Mouse (Mus musculus) kidney, embryonic 14.5 days (tissue): ENCODE data around the gene Mkrn2. TPM values are rescaled to one million over a fixed set of nuclear protein-coding genes. Genes with fewer than 3 reads are reported as not detected.

ENCODE experiments used
- ATAC-seq: fragments of 200-750 bp; cut with Nextera tagmentation; 2 replicates; pipeline ENCODE4 v1.8.0; 2017; ENCODE audit warnings: moderate number of reproducible peaks, mild to moderate bottlenecking, moderate TSS enrichment, moderate library complexity; ENCODE audit not compliant: low FRiP score, low TSS enrichment
- H3K27ac ChIP-seq: fragments of 300-500 bp; sonication (generic); 2 replicates; pipeline ENCODE4 v1.5.1; 2014; ENCODE audit warnings: low read depth, mild to moderate bottlenecking, low read length, moderate library complexity, mixed read lengths
- H3K27me3 ChIP-seq: fragments of 300-500 bp; sonication (generic); 2 replicates; pipeline ENCODE4 v1.6.1; 2014; ENCODE audit warnings: mild to moderate bottlenecking, low read length; ENCODE audit not compliant: control insufficient read depth, insufficient read depth
- H3K36me3 ChIP-seq: fragments of 300-500 bp; sonication (generic); 2 replicates; pipeline ENCODE4 v1.6.1; 2014; ENCODE audit warnings: low read length, mixed read lengths; ENCODE audit not compliant: control insufficient read depth, insufficient read depth
- H3K4me1 ChIP-seq: fragments of 300-500 bp; sonication (generic); 2 replicates; pipeline ENCODE4 v1.6.1; 2014; ENCODE audit warnings: low read length, mixed read lengths; ENCODE audit not compliant: control insufficient read depth, insufficient read depth
- H3K4me2 ChIP-seq: fragments of 300-500 bp; sonication (generic); replicated peaks from 2 replicates; pipeline ENCODE4 v1.6.1; 2014; ENCODE audit warnings: low read depth, mild to moderate bottlenecking, low read length
- H3K4me3 ChIP-seq: fragments of 300-500 bp; sonication (generic); 2 replicates; pipeline ENCODE4 v1.5.1; 2014; ENCODE audit warnings: mild to moderate bottlenecking, low read length
- H3K9ac ChIP-seq: fragments of 300-500 bp; sonication (generic); 2 replicates; pipeline ENCODE4 v1.6.1; 2014; ENCODE audit warnings: low read depth, mild to moderate bottlenecking, low read length, moderate library complexity
- H3K9me3 ChIP-seq: fragments of 300-500 bp; sonication (generic); 2 replicates; pipeline ENCODE4 v1.6.1; 2016; ENCODE audit warnings: low read length; ENCODE audit not compliant: control insufficient read depth
- WGBS: fragments of 180-500 bp; shearing (Covaris S2); extraction: QIAGEN DNeasy Blood & Tissue Kit; methylation state at CpG from one replicate; pipeline ENCODE4 v1.1.7; 2014; 5-methylcytosine and 5-hydroxymethylcytosine counted together
- polyA plus RNA-seq: library from polyadenylated mRNA; unstranded; fragments of >200 nt; fragmentation: Nextera tagmentation; extraction: Ambion mirVana; gene quantifications from 2 replicates; pipeline ENCODE4 v1.2.1, GENCODE M21; 2014

Mkrn2 gene
- polyA plus RNA-seq, 1 experiment from 2014 or later = 33.4 TPM

- Histone ChIP-seq H3K4me2 (no peak overlapping the region), H3K4me1 (peaks cover 26% of the 10 kb centered on the region), H3K27ac (0 out of 2 replicates have a peak overlapping the region, but pooled peaks have one; percentile 57), H3K9ac (no peak overlapping the region), H3K4me3 (no peak overlapping the region), H3K9me3 (no peaks in the 10 kb centered on the region), H3K36me3 (no peaks in the 10 kb centered on the region), H3K27me3 (no peaks in the 10 kb centered on the region)
- ATAC-seq = no peak
Observed at GRCm38 (mm10) chr6:115651719-115652118, 50.0 kb downstream of the Mkrn2 start.

- no peaks in the 10 kb centered on the region for H3K27me3 ChIP-seq
- H3K27ac ChIP-seq = no peak overlapping the region
- 60% methylated on average over 2 of the region's 2 CpGs for WGBS
- H3K4me2 ChIP-seq = no peak overlapping the region
- H3K9me3 ChIP-seq = no peaks in the 10 kb centered on the region
- peaks cover 26% of the 10 kb centered on the region for H3K4me1 ChIP-seq
- H3K4me3 ChIP-seq = no peak overlapping the region
- H3K36me3 ChIP-seq = no peaks in the 10 kb centered on the region
- H3K9ac ChIP-seq = no peak overlapping the region
- ATAC-seq = no peak
Observed at GRCm38 (mm10) chr6:115653939-115654338, 52.2 kb downstream of the Mkrn2 start.

DNA sequence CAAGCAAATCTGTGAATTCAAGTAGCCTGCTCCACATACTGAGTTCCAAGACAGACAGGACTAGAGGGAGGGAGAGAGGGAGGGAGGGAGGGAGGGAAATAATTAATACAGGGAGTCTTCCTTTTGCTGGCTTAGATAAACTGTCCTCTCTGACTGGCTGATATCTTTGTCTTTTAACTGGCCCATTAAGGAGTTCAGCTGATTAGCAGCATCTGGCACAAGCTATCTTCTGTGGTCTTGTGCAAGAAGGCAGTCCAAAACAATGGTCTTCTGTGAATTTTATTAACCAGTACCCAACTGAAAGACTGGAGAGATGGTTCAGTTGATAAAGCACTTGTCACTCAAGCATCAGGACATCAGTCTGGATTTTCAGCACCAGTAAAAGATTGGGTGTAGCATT is 57.1 kb downstream of the Mkrn2 start:
- H3K27ac ChIP-seq = no peak overlapping the region
- no peak for ATAC-seq
- H3K27me3 ChIP-seq = no peaks in the 10 kb centered on the region
- no peak overlapping the region for H3K9ac ChIP-seq
- no peaks in the 10 kb centered on the region; the same call in 1 of the 2 replicates for H3K36me3 ChIP-seq
- H3K4me3 ChIP-seq = no peak overlapping the region
- no peaks in the 10 kb centered on the region for H3K9me3 ChIP-seq
- H3K4me2 ChIP-seq = no peak overlapping the region
- H3K4me1 ChIP-seq = no peaks in the 10 kb centered on the region; the same call in 1 of the 2 replicates

DNA sequence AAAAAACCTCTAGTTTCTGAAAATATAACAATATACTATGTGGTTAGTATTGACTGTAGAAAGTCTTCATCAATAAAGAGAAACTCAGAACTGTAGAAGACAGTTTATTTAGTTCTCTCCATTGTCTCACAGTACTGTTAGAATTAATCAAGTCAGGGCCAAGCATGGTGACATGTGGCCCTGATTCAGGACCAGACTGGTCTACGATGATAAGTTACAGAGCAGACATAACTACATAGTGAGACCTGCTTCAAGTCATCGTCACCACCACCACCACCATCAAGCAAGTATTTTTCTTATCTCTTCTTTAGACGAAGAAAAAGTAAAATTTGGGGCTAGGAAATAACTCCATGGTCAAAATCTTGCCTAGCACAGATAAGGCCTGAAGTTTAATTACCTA is 62.6 kb downstream of the Mkrn2 start:
- no peak overlapping the region for H3K27ac ChIP-seq
- ATAC-seq = no peak

GRCm38 (mm10) chr6:115666641-115667040 is 64.9 kb downstream of the Mkrn2 start:
- Histone ChIP-seq H3K4me2 (no peak overlapping the region), H3K9me3 (no peaks in the 10 kb centered on the region), H3K9ac (no peak overlapping the region), H3K36me3 (no peaks in the 10 kb centered on the region; the same call in 1 of the 2 replicates), H3K27ac (no peak overlapping the region), H3K4me3 (no peak overlapping the region), H3K27me3 (no peaks in the 10 kb centered on the region), H3K4me1 (no peaks in the 10 kb centered on the region)
- no peak for ATAC-seq
- 82% methylated on average over 4 of the region's 4 CpGs for WGBS

More for the DNA sequence above, 62.6 kb downstream of the Mkrn2 start:
- Histone ChIP-seq H3K4me2 (no peak overlapping the region), H3K4me1 (no peaks in the 10 kb centered on the region; the same call in 1 of the 2 replicates), H3K9ac (no peak overlapping the region), H3K27me3 (no peaks in the 10 kb centered on the region), H3K4me3 (no peak overlapping the region), H3K9me3 (no peaks in the 10 kb centered on the region), H3K36me3 (no peaks in the 10 kb centered on the region; the same call in 1 of the 2 replicates)
- 93% methylated on average over 3 of the region's 3 CpGs for WGBS

Other genes starting within 250 kb of the Mkrn2 start
- 3.9 and 4.6 TPM in 2 replicates for gene Pparg, start 241.0 kb upstream of the Mkrn2 start, polyA plus RNA-seq
- gene Tsen2, start 57.2 kb upstream of the Mkrn2 start, polyA plus RNA-seq = 26.1 and 33.4 TPM in 2 replicates
- gene Mkrn2os, start 9.3 kb upstream of the Mkrn2 start, polyA plus RNA-seq = 5.2 and 5.8 TPM in 2 replicates
- 85.9 and 125 TPM in 2 replicates for gene Raf1, start 74.7 kb downstream of the Mkrn2 start, polyA plus RNA-seq
- gene Tmem40, start 160.5 kb downstream of the Mkrn2 start, polyA plus RNA-seq = 1.4 and 1.8 TPM in 2 replicates
- gene Cand2, start 172.6 kb downstream of the Mkrn2 start, polyA plus RNA-seq = 24.0 and 36.1 TPM in 2 replicates
- gene Rpl32, start 206.8 kb downstream of the Mkrn2 start, polyA plus RNA-seq = 2,535 and 3,306 TPM in 2 replicates
- 1.3 and 2.1 TPM in 2 replicates for gene Efcab12, start 236.5 kb downstream of the Mkrn2 start, polyA plus RNA-seq